Mouse (Mus musculus) cerebellum, adult 11-12 months (tissue): ENCODE measurements around the gene Brsk1.
A peak's percentile ranks its signal among the peaks of the same experiment; 100 is the strongest.

Experiments used
- DNase-seq: peaks from one replicate; pipeline ENCODE4 v3.0.0; 2022

The Brsk1 gene

DNA sequence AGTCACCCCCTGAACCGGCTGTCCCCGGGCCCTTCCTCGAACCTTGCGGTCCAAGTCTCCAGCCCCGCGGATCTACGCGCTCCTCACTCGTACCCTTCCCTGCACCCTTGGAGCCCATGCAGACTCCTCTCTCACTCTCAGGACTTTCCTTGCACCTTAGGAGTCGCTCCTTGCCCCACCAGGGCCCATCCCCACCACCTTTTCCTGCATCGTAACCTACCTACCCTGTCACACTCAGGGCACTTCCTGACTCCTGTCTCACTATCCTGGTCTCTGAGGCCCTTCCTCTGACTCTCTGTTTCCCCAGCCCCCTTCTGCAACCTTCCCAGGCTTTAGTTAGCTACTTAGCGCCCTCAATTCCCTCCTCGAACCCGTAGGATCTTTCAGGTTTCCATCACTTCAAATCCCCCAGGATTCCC, 49.9 kb downstream of the Brsk1 start:
- DNase-seq, result no peak

GRCm38 (mm10) chr7:4741151-4741550, 50.7 kb downstream of the Brsk1 start:
- peak; percentile 87 for DNase-seq

DNA sequence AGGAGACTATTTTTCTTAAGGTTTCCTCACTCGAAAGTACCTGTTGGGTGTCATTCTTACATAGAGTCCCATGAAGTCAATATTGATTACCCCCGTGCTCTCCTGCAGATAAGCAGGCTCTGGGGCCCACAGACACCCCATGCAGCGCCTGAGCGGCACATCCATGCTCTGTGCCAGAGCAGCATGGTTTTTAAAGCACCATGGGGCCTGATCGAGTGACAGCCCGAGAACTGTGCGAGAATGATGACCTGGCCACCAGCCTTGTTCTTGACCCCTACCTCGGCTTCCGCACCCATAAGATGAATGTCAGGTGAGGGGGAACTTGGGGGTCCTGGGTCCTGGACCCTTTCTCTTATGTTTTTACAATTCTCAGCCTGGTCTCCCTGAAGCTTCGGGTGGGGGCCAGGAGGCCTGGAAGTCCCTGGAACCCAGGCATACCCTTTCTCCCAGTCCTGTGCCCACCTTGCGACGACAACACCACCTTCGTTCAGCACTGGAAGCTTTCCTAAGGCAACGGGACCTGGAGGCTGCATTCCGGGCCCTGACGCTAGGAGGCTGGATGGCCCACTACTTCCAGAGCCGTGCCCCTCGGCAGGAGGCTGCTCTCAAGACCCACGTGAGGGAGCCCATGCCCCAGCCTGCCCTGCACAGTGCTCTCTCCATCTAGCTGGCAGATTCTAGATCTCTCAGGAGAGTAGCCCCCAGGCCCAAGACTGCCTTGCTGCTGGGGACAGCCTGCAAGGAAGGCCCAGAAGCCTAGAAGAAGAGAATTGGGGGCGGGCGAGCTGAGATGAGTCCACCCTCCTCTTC, 51.5 kb downstream of the Brsk1 start:
- DNase-seq, result peak; percentile 59

- DNase-seq, result no peak
Observed at GRCm38 (mm10) chr7:4742482-4742819, 52.0 kb downstream of the Brsk1 start.

- DNase-seq, result no peak
Observed at GRCm38 (mm10) chr7:4743354-4743753, 53.0 kb downstream of the Brsk1 start.

GRCm38 (mm10) chr7:4744886-4745285, 54.5 kb downstream of the Brsk1 start:
- no peak for DNase-seq

- DNase-seq, result no peak
Observed at GRCm38 (mm10) chr7:4746326-4746980, 56.0 kb downstream of the Brsk1 start.

DNA sequence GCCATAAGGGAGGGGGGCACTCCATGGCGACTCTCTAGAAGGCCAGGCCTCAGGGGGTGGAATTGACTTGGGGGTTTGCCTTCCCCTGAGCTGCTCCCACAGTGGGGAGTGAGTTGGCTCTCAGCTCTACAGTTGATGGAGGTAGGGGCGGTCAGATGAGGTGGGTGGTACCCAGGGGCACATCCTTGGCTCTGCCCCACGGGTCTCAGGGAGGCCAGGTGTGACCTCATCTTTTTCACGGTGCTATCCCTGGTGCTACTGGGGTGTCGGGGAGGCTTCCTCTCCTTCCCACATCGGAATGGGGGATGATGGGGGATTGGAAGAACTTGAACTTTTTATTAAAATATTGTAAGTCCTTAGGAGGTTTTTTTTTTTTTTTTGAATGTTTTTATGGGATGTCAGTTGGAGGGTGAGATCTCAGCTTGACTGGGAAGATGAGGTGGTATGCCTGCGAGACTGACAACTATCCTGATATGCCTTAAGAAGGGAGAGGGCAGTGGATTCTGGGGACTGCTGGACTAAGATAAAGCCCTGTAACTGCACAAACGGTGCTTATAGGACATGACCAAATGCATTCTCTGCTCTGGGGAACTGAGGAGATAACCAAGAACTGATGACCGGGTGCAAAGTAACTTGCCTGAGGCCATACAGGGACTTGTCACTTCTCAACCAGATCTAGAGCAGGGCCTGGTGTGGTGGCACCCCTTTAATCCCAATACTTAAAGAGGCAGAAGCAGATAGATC, 56.9 kb downstream of the Brsk1 start:
- no peak for DNase-seq

GRCm38 (mm10) chr7:4748321-4748720, 57.9 kb downstream of the Brsk1 start:
- DNase-seq, result no peak

DNA sequence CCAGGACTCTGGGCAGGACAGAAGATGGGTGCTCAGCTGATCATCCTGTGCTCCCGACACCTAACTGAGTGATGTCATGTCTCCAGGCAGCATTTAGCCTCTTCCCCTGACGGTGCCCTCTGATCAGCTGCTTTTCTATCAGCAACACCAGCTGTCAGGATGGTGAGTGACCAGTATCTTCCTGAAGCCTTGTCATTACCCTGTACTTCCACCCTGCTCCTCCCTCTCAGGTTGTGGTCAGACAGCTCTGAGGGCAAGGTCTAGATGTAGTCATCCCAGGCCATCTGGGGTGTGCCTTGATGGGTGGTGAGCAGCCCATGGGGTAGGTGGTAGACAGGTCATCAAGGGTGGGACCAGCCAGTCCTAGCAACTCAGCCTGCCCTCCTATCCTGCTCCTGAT, 58.8 kb downstream of the Brsk1 start:
- no peak for DNase-seq

GRCm38 (mm10) chr7:4751971-4752820, 61.8 kb downstream of the Brsk1 start:
- DNase-seq, result no peak

DNA sequence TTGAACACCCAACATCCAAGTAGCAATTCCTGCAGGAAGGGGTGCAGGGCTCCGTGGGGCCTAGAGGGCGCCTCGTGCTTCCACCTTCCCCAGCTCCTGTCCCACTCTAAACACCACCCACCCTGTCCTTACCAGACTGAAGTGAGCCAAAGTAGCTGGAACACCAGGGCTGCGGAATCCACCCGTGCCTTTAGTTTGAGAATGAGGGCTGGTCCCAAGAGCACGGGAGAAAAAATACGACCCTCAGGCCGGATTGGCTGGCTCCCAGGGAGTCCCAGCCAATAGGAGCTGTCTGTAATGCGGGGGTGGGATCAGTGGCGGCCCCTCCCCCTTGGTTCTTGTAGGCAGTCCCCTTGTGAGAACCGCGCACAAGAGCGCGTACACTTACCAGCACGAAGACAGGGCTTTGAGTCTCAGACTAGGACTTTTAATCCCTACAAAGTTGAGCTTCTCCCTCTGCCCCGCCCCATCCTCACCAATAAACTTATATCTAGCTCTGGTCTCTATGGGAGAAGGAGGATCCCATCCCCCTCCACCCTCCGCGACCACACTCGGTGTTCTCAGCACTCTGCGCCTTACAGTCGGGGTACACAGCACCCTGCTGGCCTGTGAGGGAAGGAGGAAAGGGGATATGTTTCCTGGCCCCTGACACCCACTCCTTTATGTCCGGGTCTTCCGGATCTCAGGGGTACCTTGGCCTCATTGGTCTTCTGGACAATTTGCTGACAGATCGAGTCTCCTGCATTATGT, 62.6 kb downstream of the Brsk1 start, which contains the start of gene Cox6b2:
Gene Cox6b2 (minus strand): TSS at position 274 of the 750 bp plus-strand sequence.
- DNase-seq, result no peak

DNA sequence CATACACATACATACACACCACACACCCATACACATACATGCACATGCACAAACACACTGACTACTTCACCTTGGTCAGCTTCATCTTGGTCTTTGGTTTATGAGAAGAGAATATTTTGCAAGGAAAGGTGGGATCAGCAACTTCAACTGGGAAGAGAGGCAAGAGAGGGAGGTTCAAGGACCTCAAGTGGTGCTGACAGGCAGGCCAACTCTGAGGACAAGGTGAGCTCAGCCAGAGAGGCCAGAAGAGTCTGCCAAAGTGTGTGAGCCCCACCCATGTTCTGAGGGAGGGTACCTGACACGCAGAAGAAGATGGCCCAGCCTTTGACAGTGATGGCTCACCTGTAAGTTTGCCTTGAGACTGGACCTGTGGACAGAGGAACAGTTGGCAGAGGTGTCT, 69.3 kb downstream of the Brsk1 start:
- DNase-seq, result no peak

GRCm38 (mm10) chr7:4764946-4765710, 74.7 kb downstream of the Brsk1 start:
- no peak for DNase-seq
